Mouse (Mus musculus) forebrain, embryonic 16.5 days (tissue): ENCODE data around the gene Rftn2. TPM values are rescaled to one million over a fixed set of nuclear protein-coding genes. Genes with fewer than 3 reads are reported as not detected.

Source experiments
- ATAC-seq: fragments of 200-750 bp; cut with Nextera tagmentation; 2 replicates; pipeline ENCODE4 v1.8.0; 2017; ENCODE audit warnings: mild to moderate bottlenecking, moderate library complexity
- H3K27ac ChIP-seq: fragments of 300-500 bp; sonication (generic); 2 replicates; pipeline ENCODE4 v1.5.1; 2014; ENCODE audit warnings: low read length, control low read depth
- H3K27me3 ChIP-seq: fragments of 300-500 bp; sonication (generic); replicated peaks from 2 replicates; pipeline ENCODE4 v1.6.1; 2014; ENCODE audit warnings: low read length; ENCODE audit not compliant: control insufficient read depth, insufficient read depth
- H3K36me3 ChIP-seq: fragments of 300-500 bp; sonication (generic); 2 replicates; pipeline ENCODE4 v1.6.1; 2014; ENCODE audit not compliant: control insufficient read depth, insufficient read depth
- H3K4me1 ChIP-seq: fragments of 300-500 bp; sonication (generic); replicated peaks from 2 replicates; pipeline ENCODE4 v1.6.1; 2014; ENCODE audit warnings: low read length; ENCODE audit not compliant: control insufficient read depth, insufficient read depth
- H3K4me2 ChIP-seq: fragments of 300-500 bp; sonication (generic); 2 replicates; pipeline ENCODE4 v1.6.1; 2014; ENCODE audit warnings: mild to moderate bottlenecking, low read length, control low read depth
- H3K4me3 ChIP-seq: fragments of 300-500 bp; sonication (generic); replicated peaks from 2 replicates; pipeline ENCODE4 v1.5.1; 2014; ENCODE audit warnings: mild to moderate bottlenecking, low read length, control low read depth
- H3K9ac ChIP-seq: fragments of 300-500 bp; sonication (generic); replicated peaks from 2 replicates; pipeline ENCODE4 v1.6.1; 2014; ENCODE audit warnings: low read depth, low read length, control low read depth
- H3K9me3 ChIP-seq: fragments of 300-500 bp; sonication (generic); 2 replicates; pipeline ENCODE4 v1.6.1; 2016; ENCODE audit warnings: low read length; ENCODE audit not compliant: control insufficient read depth
- whole genome bisulfite sequencing: fragments of 180-500 bp; shearing (Covaris S2); extraction: QIAGEN DNeasy Blood & Tissue Kit; methylation state at CpG from one replicate; pipeline ENCODE4 v1.1.7; 2014; 5-methylcytosine and 5-hydroxymethylcytosine counted together
- polyA plus RNA-seq: library from polyadenylated mRNA; unstranded; fragments of >200 nt; fragmentation: Nextera tagmentation; extraction: Ambion mirVana; gene quantifications from 2 replicates; pipeline ENCODE4 v1.2.1, GENCODE M21; 2015

Gene Rftn2
- 10.4 and 15.1 TPM in 2 replicates for polyA plus RNA-seq

GRCm38 (mm10) chr1:55226011-55226857 is at the start of gene Rftn2:
Gene Rftn2 (minus strand): TSS chr1:55226782.
- under 1% methylated on average over 26 of the region's 26 CpGs for WGBS
- no peak for ATAC-seq
- H3K27ac ChIP-seq: peak within 1 kb of the TSS; percentile 60

GRCm38 (mm10) chr1:55265447-55265846 is 38.9 kb upstream of the Rftn2 start:
- Histone ChIP-seq H3K27me3 (no peaks in the 10 kb centered on the region), H3K4me2 (no peak overlapping the region), H3K9ac (no peak overlapping the region), H3K9me3 (no peaks in the 10 kb centered on the region), H3K4me3 (no peak overlapping the region), H3K27ac (no peak overlapping the region), H3K4me1 (no peaks in the 10 kb centered on the region), H3K36me3 (no peaks in the 10 kb centered on the region)
- WGBS: 68% methylated on average over 2 of the region's 2 CpGs
- no peak for ATAC-seq

More at GRCm38 (mm10) chr1:55226011-55226857, at the start of gene Rftn2:
- H3K4me2 ChIP-seq: peak within 1 kb of the TSS; percentile 66
- peaks cover 22% of the 10 kb centered on the region for H3K4me1 ChIP-seq
- no peaks in the 10 kb centered on the region for H3K9me3 ChIP-seq
- H3K36me3 ChIP-seq: no peaks in the 10 kb centered on the region
- peak within 1 kb of the TSS; percentile 43 for H3K4me3 ChIP-seq
- no peaks in the 10 kb centered on the region for H3K27me3 ChIP-seq
- peak within 1 kb of the TSS; percentile 53 for H3K9ac ChIP-seq

DNA sequence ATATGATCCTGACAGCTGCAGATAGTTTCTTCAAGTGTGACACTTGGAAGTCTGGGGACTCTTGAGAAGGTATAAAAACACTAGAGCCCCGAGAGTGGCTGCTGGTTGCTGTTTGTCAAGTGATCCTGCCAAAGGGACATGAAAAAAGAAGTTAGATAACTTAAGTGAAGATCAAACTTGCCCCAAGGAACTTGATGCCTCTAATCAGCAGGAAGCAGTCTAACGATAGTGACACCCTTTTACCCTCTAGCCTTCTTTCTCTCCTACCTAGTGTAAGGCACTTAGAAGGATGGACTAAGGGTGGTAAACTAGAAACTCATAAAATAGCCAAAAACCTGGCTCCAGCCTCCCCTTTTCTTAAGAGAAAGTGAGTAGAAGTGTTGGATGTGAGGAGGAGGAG is 37.8 kb upstream of the Rftn2 start:
- H3K27me3 ChIP-seq: no peaks in the 10 kb centered on the region
- H3K9ac ChIP-seq: no peak overlapping the region
- H3K9me3 ChIP-seq: no peaks in the 10 kb centered on the region
- ATAC-seq: no peak
- H3K4me2 ChIP-seq: no peak overlapping the region
- no peaks in the 10 kb centered on the region for H3K4me1 ChIP-seq
- no peak overlapping the region for H3K27ac ChIP-seq
- no peaks in the 10 kb centered on the region for H3K36me3 ChIP-seq
- no peak overlapping the region for H3K4me3 ChIP-seq
- 69% methylated on average over 2 of the region's 2 CpGs for WGBS

DNA sequence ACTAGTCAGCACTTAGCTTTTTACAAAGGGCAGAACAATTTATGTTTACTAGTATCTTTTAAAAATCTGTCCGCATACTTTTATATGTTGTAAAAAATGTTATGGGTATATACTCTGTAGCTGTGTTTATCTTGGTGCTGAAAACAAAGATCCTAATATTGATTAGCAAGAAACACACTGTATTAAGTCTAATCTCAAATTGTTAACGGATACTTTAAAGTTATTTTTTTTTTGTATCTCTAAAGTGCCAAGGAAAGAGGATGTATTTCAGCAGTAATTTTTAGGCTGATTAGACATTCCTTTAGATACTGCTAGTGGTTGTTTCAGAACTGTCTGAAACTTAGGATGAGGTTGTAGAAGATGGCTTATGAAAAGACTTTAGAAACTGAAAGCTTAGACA is 19.8 kb upstream of the Rftn2 start:
- no peak overlapping the region for H3K4me2 ChIP-seq

GRCm38 (mm10) chr1:55239237-55239636 is 12.7 kb upstream of the Rftn2 start:
- Histone ChIP-seq H3K4me1 (peaks cover 30% of the 10 kb centered on the region), H3K9ac (no peak overlapping the region), H3K4me2 (peak overlapping the region; percentile 89), H3K36me3 (no peaks in the 10 kb centered on the region), H3K9me3 (no peaks in the 10 kb centered on the region), H3K4me3 (peak overlapping the region; percentile 69), H3K27ac (no peak overlapping the region), H3K27me3 (no peaks in the 10 kb centered on the region)
- ATAC-seq: no peak
- 0% methylated on average over 1 of the region's 1 CpGs for WGBS

More for the DNA sequence above, 19.8 kb upstream of the Rftn2 start:
- ATAC-seq: no peak
- no peak overlapping the region for H3K9ac ChIP-seq
- no peaks in the 10 kb centered on the region for H3K36me3 ChIP-seq
- H3K27ac ChIP-seq: no peak overlapping the region
- H3K9me3 ChIP-seq: no peaks in the 10 kb centered on the region
- 92% methylated on average over 2 of the region's 2 CpGs for WGBS
- no peak overlapping the region for H3K4me3 ChIP-seq
- H3K4me1 ChIP-seq: 0 out of 2 replicates have a peak, but pooled peaks cover 3% of the 10 kb centered on the region
- no peaks in the 10 kb centered on the region for H3K27me3 ChIP-seq

DNA sequence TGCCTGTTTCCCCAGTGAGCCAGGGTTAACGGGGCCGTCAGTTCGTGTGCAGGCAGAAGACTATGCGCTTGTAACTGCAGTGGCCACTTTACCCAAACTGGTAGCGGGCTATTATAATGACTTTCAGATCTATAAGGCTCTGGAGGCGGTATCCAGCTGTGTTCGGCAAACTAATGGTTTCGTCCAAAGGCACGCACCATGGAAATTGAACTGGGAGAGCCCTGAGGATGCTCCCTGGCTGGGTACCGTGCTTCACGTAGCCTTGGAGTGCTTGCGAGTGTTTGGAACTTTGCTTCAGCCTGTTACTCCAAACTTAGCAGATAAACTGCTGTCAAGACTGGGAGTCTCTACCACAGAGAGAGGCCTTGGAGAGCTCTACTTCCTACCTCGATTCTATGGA is 11.9 kb upstream of the Rftn2 start:
- Histone ChIP-seq H3K27ac (no peak overlapping the region), H3K4me1 (peaks cover 30% of the 10 kb centered on the region), H3K9me3 (no peaks in the 10 kb centered on the region), H3K4me3 (peak overlapping the region; percentile 69), H3K27me3 (no peaks in the 10 kb centered on the region), H3K9ac (peak overlapping the region; percentile 74), H3K4me2 (peak overlapping the region; percentile 89), H3K36me3 (no peaks in the 10 kb centered on the region)
- no peak for ATAC-seq
- WGBS: 24% methylated on average over 13 of the region's 13 CpGs

- Histone ChIP-seq H3K4me3 (peak overlapping the region; percentile 69), H3K36me3 (no peaks in the 10 kb centered on the region), H3K4me2 (peak overlapping the region; percentile 89), H3K27ac (peak overlapping the region; percentile 81), H3K9ac (peak overlapping the region; percentile 74), H3K27me3 (no peaks in the 10 kb centered on the region), H3K9me3 (no peaks in the 10 kb centered on the region), H3K4me1 (peaks cover 30% of the 10 kb centered on the region)
- under 1% methylated on average over 23 of the region's 23 CpGs for WGBS
- no peak for ATAC-seq
These were observed 11.1 kb upstream of the Rftn2 start for GRCm38 (mm10) chr1:55237643-55238161.

DNA sequence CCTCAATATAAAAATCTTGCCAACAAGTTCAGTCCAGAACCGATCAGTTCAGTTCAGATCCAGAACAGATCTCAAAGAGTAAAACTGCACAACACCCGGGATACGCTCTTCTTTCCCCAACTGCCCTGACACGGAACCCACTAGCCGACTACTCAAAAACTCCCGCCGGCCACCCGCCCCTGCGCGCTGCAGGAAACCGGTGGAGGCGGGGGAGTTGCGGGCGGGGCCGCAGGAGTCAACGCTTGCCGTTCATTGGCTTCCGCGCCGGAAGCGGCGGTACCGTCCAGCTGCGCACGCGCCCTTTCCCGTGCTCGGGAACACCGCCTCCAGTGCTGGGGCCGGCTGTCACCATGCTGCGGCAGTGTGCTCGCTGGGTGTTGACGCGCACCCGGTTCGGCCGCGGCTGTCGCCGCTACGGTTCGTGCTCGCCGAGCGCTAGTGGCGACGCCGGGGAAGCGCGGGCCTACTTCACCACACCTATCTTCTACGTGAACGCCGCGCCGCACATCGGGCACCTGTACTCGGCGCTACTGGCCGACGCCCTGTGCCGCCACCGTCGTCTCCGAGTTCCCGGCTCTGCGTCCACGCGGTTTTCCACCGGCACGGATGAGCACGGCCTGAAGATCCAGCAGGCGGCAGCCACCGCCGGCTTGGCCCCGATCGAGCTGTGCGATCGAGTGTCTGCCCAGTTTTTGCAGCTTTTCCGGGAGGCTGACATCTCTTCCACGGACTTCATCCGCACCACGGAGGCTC is 10.5 kb upstream of the Rftn2 start, which contains the start of gene Mars2:
Gene Mars2 (plus strand): TSS at position 288 of the 753 bp plus-strand sequence.
- Histone ChIP-seq H3K4me3 (peak within 1 kb of the TSS; percentile 69), H3K4me2 (peak within 1 kb of the TSS; percentile 89), H3K27ac (peak within 1 kb of the TSS; percentile 81), H3K36me3 (no peaks in the 10 kb centered on the region), H3K9ac (peak within 1 kb of the TSS; percentile 74), H3K4me1 (peaks cover 28% of the 10 kb centered on the region), H3K27me3 (no peaks in the 10 kb centered on the region), H3K9me3 (no peaks in the 10 kb centered on the region)
- under 1% methylated on average over 82 of the region's 82 CpGs for WGBS
- peak; percentile 100 for ATAC-seq

DNA sequence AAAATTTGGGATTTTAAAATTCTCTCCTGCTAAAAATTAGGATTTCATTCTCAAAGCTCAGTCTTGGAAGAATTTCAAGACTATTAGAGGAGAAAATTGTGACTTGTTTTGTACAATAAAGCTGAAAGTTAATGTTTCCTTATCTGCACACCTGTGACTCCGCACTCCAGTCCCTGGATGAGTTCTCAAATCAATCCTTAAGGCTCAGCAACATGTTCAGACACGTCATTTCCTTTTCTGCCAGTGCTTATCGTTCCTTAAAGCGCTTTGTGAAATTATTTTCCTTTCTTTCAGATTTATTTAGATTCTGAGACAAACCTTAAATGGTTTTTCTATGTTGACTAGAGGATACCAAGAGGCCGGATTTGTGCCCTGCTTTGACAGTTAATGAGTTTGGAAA is 9.9 kb upstream of the Rftn2 start:
- Histone ChIP-seq H3K27ac (no peak overlapping the region), H3K4me3 (peak overlapping the region; percentile 69), H3K4me1 (peaks cover 27% of the 10 kb centered on the region), H3K9ac (peak overlapping the region; percentile 16; the same call in 1 of the 2 replicates), H3K36me3 (no peaks in the 10 kb centered on the region), H3K9me3 (no peaks in the 10 kb centered on the region), H3K4me2 (peak overlapping the region; percentile 89), H3K27me3 (no peaks in the 10 kb centered on the region)
- ATAC-seq: no peak
- 33% methylated on average over 5 of the region's 5 CpGs for WGBS
